Mouse (Mus musculus) CH12F3 (cell line): ENCODE measurements at regions not wholly inside any gene's neighbourhood (a gene's known extent, or its start where the extent isn't known, plus 50 kb on each side); places are given as distances from the start of the nearest gene placed in this dataset.

Experiments used
- in situ Hi-C: fragments of 300-500 bp; cut with MboI; formaldehyde crosslinking; loops from 2 replicates; pipeline ENCODE4 v1.14.3; 2020; ENCODE audit warnings: low sequenced_read_pairs

- in situ Hi-C loops = no loop called here
Measured at GRCm38 (mm10) chr6:31082613-31083470, 124.0 kb upstream of the Klf14 start.

GRCm38 (mm10) chr6:31083701-31084100 is 124.8 kb upstream of the Klf14 start:
- in situ Hi-C loops = no loop called here

DNA sequence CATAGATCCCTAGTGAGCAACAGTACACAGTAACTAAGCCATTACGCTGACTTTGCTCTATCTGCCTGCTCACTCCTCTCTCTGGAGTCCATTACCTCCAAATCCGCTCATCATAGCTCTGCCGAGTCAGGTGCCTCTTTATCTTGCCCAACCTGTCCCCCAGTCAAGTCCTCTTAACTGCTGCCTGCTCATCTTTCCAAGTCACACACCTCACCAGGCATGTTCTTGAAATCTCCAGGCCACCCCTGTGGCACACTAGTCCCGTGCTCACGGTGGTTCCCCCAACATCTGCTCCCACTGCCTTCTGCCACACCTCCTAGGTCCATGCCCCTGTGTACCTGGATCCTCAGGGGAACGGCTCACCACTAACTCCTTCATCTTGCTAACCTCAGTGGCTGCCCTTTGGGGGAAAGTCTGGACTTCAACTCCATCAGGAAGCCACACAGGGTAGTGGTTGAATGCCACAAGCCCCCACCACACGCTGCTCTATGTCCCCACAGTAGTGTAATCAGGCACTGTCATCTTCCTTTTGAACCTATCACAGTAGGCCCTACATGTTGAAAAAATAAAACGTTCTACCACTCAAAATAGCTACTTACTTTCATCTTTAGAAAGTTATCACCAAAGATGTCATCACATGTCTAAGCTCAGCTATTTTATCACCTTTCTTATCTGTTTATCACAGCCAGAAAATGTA is 126.3 kb upstream of the Klf14 start:
- in situ Hi-C loops = no loop called here

DNA sequence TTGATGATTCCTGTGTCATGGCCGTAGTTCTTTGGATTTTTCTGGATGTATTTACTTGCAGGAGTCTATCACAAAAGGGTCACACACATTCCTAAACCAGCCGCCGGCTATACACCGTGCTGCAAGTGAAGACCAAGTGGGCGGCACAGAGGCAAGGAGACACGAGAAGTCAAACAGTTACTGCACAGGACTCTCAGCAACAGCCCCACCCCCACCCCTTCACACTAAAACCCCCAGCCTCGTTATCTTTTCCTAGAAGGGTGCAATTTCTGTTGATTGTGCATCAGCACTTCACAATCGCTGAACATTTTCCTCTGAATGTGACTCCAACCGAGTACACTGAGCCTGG is 126.9 kb upstream of the Klf14 start:
- in situ Hi-C loops = no loop called here

- in situ Hi-C loops = no loop called here
Measured at GRCm38 (mm10) chr6:31086283-31086682, 127.4 kb upstream of the Klf14 start.

DNA sequence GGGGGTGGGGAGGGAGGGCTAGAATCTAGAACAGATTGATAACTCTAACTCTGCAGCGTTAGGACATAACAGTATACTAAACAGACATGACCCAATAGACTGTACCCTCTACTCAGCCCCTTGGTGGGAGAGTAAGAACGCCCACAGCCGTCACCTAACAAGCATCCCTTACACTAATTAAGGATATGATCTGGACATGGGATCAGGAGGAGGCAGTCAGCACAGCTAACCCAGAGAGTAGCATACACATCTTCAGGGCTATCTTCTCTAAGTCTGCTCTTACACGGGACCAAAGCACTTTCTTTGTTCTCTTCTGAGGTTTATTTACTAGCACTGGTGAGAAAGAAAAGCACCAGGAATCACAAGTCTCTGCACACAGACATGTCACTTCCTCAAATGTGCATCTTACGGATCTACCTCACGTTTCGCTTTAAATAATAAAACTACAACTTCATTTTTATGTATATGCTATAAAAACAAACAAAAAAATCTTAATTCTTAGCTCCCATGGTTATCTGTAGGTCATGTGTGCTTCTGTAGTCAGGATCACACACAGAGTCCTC is 128.0 kb upstream of the Klf14 start:
- in situ Hi-C loops = no loop called here

- in situ Hi-C loops = no loop called here
Measured at GRCm38 (mm10) chr6:31087511-31087910, 128.6 kb upstream of the Klf14 start.

DNA sequence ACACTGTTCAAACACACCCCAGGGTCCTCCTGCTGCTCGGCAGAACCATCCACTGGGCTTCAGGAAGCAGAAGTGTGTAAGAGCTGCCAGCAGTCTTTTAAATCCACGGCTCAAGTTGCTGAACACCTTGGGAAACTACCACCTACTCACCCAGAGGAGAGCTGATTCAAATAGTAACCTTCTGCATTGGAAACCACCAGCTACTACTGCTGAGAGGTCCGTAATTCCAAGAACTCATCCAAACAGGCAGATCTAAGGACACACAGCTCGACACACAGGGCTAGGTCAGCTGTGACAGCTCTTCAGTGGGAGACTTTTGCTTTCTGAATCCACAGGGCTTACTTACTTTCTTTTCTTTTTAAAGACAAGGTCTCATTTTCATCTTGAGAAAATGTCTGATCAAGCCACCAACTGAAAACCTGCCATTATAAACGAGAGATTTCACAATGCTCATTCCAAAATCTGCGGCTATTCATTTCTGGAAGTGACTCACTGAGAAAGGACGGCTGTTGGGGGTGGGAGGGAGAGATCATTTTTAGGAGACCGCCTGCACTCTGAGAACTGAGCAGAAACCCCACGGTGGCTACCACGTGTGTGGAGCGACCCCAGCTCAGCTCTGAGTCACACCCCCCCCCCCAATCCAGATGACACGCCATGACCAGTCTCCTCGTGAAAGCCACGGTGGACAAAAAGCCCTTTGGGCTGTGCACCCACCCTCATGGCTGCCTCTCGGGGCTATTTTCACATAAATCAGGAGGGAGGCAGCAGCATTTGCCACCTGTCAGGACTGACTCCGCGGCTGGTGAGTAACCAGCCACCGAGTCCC is 129.5 kb upstream of the Klf14 start:
- in situ Hi-C loops = no loop called here

DNA sequence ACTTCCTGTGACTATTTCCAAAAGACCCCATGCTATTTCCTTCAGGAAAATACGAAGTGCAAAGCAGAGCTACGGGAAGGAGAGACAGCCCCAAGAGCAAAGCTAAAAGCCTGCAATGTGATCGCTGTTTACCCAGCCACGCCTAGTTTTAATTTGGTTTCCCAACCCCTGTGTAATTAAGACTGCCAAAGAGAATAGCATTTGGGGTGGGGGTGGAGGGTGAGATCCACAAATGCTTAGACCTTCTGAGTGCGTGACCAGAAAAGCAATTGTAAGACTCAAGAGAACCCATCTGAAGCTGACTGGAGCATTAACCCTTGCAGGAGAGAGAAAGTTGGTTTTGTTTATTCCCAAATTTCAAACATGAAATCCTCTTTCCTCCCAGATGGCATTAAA is 130.1 kb upstream of the Klf14 start:
- in situ Hi-C loops = no loop called here

DNA sequence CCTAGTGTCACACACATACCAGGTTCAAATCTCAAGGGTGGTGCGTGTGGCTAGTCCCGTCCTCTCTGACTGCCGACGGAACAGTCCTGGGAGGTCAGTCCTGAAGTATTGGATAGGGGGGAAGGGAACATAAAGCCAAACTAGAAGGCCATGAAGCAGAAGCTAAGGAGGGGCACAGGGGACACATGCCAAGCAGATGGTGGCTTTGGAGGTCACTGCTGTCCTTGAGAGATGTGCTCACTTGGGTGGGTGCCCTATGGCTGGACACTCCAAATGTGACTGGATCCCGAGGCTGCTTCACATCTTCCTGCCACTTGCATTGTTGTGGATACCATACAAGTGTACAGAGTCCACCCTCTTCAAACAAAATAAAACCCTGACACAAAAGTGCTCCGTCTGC is 131.4 kb upstream of the Klf14 start:
- in situ Hi-C loops = no loop called here

- in situ Hi-C loops = no loop called here
Measured at GRCm38 (mm10) chr6:31090791-31091190, 131.9 kb upstream of the Klf14 start.

- in situ Hi-C loops = no loop called here
Measured at GRCm38 (mm10) chr6:31092324-31092723, 133.4 kb upstream of the Klf14 start.

GRCm38 (mm10) chr6:31092760-31093159 is 133.9 kb upstream of the Klf14 start:
- in situ Hi-C loops = no loop called here

GRCm38 (mm10) chr6:31095943-31096714 is 137.3 kb upstream of the Klf14 start:
- in situ Hi-C loops = no loop called here

DNA sequence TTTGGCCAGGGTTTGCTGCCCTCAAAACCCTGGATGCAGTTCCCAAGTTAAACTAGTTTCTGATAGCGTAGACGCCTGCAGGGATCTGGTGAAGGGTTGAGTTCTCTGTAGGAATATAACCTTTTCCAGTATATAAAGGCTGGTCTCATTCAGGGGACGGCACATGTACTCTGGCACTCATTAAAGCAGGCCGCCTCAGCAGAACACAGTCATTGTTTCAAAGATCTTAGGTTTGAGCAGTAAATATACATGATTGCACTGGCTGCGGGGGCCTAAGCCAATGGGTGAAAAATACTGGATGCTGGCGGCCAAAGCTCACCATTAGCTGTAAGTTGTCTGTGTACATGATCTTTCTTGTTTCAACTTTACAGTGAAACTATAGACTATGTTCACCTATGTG is 137.9 kb upstream of the Klf14 start:
- in situ Hi-C loops = no loop called here

DNA sequence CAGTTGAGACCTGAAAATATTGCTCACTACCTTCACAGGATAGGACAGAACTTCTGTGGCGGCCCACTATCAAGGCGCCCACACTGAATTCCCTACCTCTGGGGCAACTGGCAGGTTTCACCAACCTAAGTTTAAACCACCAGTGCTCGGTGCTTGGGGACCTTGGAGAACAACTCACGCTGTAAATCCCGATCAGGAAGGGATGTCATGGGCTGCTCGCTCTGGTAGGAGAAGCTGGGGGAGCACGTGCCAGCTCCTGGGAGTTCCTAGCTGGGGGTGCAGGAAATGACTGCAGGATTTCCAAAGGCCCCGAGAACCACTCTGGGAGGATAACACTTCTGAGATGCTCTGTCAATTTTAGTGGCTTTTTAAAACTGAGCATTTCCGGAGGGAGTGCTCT is 138.4 kb upstream of the Klf14 start:
- in situ Hi-C loops = no loop called here

GRCm38 (mm10) chr6:31098106-31098505 is 139.2 kb upstream of the Klf14 start:
- in situ Hi-C loops = no loop called here

DNA sequence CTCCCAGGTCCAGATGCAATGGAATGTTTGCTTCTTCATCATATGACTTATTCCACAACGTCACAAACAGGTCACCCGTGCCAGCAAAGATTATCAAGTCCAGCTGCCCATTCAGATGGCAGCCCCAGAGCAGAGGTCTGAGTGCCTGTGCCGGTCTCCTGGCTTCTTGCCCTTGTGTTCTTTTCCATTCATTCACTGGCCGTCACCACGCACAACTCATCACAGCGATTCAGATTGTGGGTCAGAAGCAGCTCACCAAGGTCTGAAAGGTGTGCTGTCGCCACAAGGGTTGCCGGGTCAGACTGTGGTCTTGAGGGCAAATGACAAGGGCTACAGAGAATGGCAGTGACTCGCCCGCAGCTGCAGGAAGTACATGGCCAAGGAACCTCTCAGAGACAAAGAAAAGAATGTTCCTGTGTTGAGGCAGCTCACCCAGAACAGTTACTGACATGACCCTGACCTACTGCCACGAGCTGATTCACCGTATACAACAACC is 141.3 kb upstream of the Klf14 start:
- in situ Hi-C loops = no loop called here

DNA sequence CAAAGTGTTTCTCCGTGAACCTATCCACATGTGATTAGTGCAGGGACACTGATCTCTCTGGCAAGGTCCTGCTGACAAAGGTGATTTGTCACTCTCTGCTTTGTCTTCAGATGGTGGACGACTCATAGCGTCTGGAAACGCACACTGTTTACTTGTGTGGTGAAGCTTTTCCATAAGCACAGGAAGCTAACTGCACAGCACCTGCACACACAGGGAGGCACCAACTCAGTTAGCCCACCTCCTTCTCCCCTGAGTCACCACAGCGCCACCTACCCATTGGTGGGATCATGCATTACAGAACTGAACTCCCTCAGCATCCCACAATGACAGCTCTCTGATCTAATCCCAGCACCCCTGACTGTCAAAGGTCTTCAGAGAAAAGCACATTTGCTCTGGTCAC is 141.9 kb upstream of the Klf14 start:
- in situ Hi-C loops = no loop called here

DNA sequence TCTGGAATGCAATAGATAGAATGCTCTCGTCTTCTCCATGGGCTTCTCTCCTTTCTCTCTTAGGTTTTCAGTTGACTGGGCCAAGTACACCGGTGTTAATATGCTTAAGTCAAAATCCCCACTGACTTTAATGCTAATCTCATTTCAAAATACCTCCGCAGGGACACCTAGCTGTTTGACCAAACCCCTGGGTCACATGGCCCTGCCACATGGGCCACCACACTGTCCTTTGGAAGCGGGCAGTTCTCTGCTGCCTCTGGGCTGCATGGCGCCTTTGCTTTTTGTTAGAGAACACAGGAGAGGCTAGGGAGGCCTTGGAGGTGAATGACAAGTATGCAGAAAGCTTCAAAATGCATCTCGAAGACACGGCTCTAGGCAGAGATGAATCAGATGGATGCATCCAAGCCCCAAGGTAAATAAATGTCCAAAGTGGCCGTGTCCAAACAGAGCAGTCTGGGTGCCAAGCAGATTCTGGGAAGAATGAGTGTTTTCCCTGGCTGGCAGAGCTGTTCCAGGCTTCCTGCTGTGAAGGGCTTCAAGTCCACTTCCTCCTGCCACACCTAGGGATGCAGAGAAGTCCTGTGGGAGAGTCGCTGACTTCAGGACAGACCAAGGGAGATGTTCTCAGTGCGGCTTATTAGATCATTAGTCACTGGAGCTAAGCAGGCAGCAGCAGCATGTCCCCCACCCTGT is 147.4 kb upstream of the Klf14 start:
- in situ Hi-C loops = no loop called here
